Mouse (Mus musculus) heart, embryonic 14.5 days (tissue): ENCODE results near the gene Slc27a2. TPM values are rescaled to one million over a fixed set of nuclear protein-coding genes. Genes with fewer than 3 reads are reported as not detected.
"Not testable (repeated sequence)": the region's sequence is repeated elsewhere in the genome, so short reads cannot be mapped to it uniquely, and the experiment has no call there.

Experiments used
- ATAC-seq: fragments of 200-750 bp; cut with Nextera tagmentation; 2 replicates; pipeline ENCODE4 v1.8.0; 2017; ENCODE audit warnings: low read depth, moderate TSS enrichment; ENCODE audit not compliant: insufficient number of reproducible peaks, insufficient read depth, low FRiP score
- H3K27ac ChIP-seq, 2 experiments: fragments of 200-500 bp in 1 of 2; fragments of 300-500 bp in 1 of 2; sonication (generic) in 1 of 2; replicated peaks in 1 of 2; 2 replicates each; pipeline ENCODE4 v1.5.1; 2012 to 2014; ENCODE audit warnings: low read depth in 2 of 2, low read length in 2 of 2, control low read depth in 1 of 2, mild to moderate bottlenecking in 1 of 2, mixed read lengths in 1 of 2; ENCODE audit not compliant: control insufficient read depth in 1 of 2, insufficient read depth in 1 of 2
- H3K27me3 ChIP-seq: fragments of 300-500 bp; sonication (generic); 2 replicates; pipeline ENCODE4 v1.6.1; 2014; ENCODE audit warnings: mild to moderate bottlenecking, low read length, control low read depth; ENCODE audit not compliant: control insufficient read depth, insufficient read depth
- H3K36me3 ChIP-seq: fragments of 300-500 bp; sonication (generic); 2 replicates; pipeline ENCODE4 v1.6.1; 2014; ENCODE audit warnings: mild to moderate bottlenecking, control low read depth, low read length, mixed read lengths; ENCODE audit not compliant: control insufficient read depth, insufficient read depth
- H3K4me1 ChIP-seq, 2 experiments: fragments of 200-500 bp in 1 of 2; fragments of 300-500 bp in 1 of 2; sonication (generic) in 1 of 2; 2 replicates each; pipeline ENCODE4 v1.6.1; 2012 to 2014; ENCODE audit warnings: low read length in 2 of 2, control low read depth in 1 of 2, mixed read lengths in 1 of 2; ENCODE audit not compliant: control insufficient read depth in 2 of 2, insufficient read depth in 2 of 2
- H3K4me2 ChIP-seq: fragments of 300-500 bp; sonication (generic); 2 replicates; pipeline ENCODE4 v1.6.1; 2014; ENCODE audit warnings: mild to moderate bottlenecking, low read length
- H3K4me3 ChIP-seq, 2 experiments: fragments of 200-500 bp in 1 of 2; fragments of 300-500 bp in 1 of 2; sonication (generic) in 1 of 2; 2 replicates each; pipeline ENCODE4 v1.5.1; 2012 to 2014; ENCODE audit warnings: low read length in 2 of 2, mild to moderate bottlenecking in 2 of 2, control low read depth in 1 of 2, low read depth in 1 of 2, moderate library complexity in 1 of 2; ENCODE audit not compliant: control insufficient read depth in 1 of 2, insufficient read depth in 1 of 2
- H3K9ac ChIP-seq: fragments of 300-500 bp; sonication (generic); 2 replicates; pipeline ENCODE4 v1.6.1; 2014; ENCODE audit warnings: mild to moderate bottlenecking, low read length
- H3K9me3 ChIP-seq: fragments of 300-500 bp; sonication (generic); 2 replicates; pipeline ENCODE4 v1.6.1; 2016; ENCODE audit warnings: low read length, control low read depth; ENCODE audit not compliant: control insufficient read depth
- WGBS: fragments of 180-500 bp; shearing (Covaris S2); extraction: QIAGEN DNeasy Blood & Tissue Kit; methylation state at CpG from one replicate; pipeline ENCODE4 v1.1.7; 2014; 5-methylcytosine and 5-hydroxymethylcytosine counted together
- polyA plus RNA-seq: library from polyadenylated mRNA; unstranded; fragments of >200 nt; fragmentation: Nextera tagmentation; extraction: Ambion mirVana; gene quantifications from 2 replicates; pipeline ENCODE4 v1.2.1, GENCODE M21; 2014

Slc27a2 gene
- polyA plus RNA-seq, 1 experiment from 2014 or later, result 0.09 TPM

- H3K36me3 ChIP-seq, H3K4me3 ChIP-seq, H3K27ac ChIP-seq, H3K9me3 ChIP-seq, H3K4me1 ChIP-seq, ATAC-seq, H3K4me2 ChIP-seq, H3K9ac ChIP-seq, H3K27me3 ChIP-seq: not testable (repeated sequence)
- WGBS, result 39% methylated on average over 12 of the region's 12 CpGs
Measured at GRCm38 (mm10) chr2:126609600-126609999, 57.4 kb downstream of the Slc27a2 start.

GRCm38 (mm10) chr2:126615355-126615754 is 63.1 kb downstream of the Slc27a2 start:
- Histone ChIP-seq H3K4me1 (peaks cover 15 to 16% of the 10 kb centered on the region in 2 experiments), H3K4me2 (no peak overlapping the region), H3K4me3 (no peak overlapping the region), H3K36me3 (no peaks in the 10 kb centered on the region), H3K27me3 (no peaks in the 10 kb centered on the region), H3K27ac (no peak overlapping the region), H3K9ac (no peak overlapping the region), H3K9me3 (no peaks in the 10 kb centered on the region)
- no peak for ATAC-seq
- WGBS, result 80% methylated on average over 3 of the region's 3 CpGs

- Histone ChIP-seq H3K9ac (0 out of 2 replicates have a peak overlapping the region, but pooled peaks have one; percentile 6), H3K9me3 (no peaks in the 10 kb centered on the region), H3K4me3 (0 out of 4 replicates have a peak overlapping the region, but pooled peaks of 1 of the 2 experiments have one; percentile 3), H3K4me1 (peaks cover 15 to 16% of the 10 kb centered on the region in 2 experiments), H3K4me2 (peak overlapping the region; percentile 49), H3K27ac (peak overlapping the region; percentile 22 to 33; a peak in 3 of 4 replicates), H3K36me3 (no peaks in the 10 kb centered on the region), H3K27me3 (no peaks in the 10 kb centered on the region)
- 9% methylated on average over 8 of the region's 8 CpGs for WGBS
- no peak for ATAC-seq
Measured at GRCm38 (mm10) chr2:126618470-126619179, 66.4 kb downstream of the Slc27a2 start.

- Histone ChIP-seq H3K9me3 (no peaks in the 10 kb centered on the region), H3K9ac (peak within 1 kb of the TSS; percentile 6; the same call in 1 of the 2 replicates), H3K4me1 (peaks cover 15 to 16% of the 10 kb centered on the region in 2 experiments), H3K4me2 (peak within 1 kb of the TSS; percentile 49), H3K27ac (peak within 1 kb of the TSS; percentile 22 to 33; a peak in 3 of 4 replicates), H3K36me3 (no peaks in the 10 kb centered on the region), H3K27me3 (no peaks in the 10 kb centered on the region), H3K4me3 (0 out of 4 replicates have a peak within 1 kb of the TSS, but pooled peaks of 1 of the 2 experiments have one; percentile 3)
- WGBS, result 33% methylated on average over 14 of the region's 14 CpGs
- ATAC-seq, result peak; percentile 46; the same call in 1 of the 2 replicates
Measured at GRCm38 (mm10) chr2:126619249-126619704, 67.1 kb downstream of the Slc27a2 start, which contains the start of gene Hdc. TSS of gene Hdc (minus strand) at chr2:126619299.

GRCm38 (mm10) chr2:126622455-126622854 is 70.2 kb downstream of the Slc27a2 start:
- ATAC-seq, result no peak
- no peaks in the 10 kb centered on the region for H3K9me3 ChIP-seq
- H3K4me2 ChIP-seq, result no peak overlapping the region
- peaks cover 15 to 16% of the 10 kb centered on the region in 2 experiments for H3K4me1 ChIP-seq
- no peaks in the 10 kb centered on the region for H3K36me3 ChIP-seq
- no peak overlapping the region for H3K4me3 ChIP-seq
- H3K27me3 ChIP-seq, result no peaks in the 10 kb centered on the region
- WGBS, result 69% methylated on average over 2 of the region's 2 CpGs
- no peak overlapping the region for H3K9ac ChIP-seq
- H3K27ac ChIP-seq, result no peak overlapping the region

GRCm38 (mm10) chr2:126623138-126623537 is 70.9 kb downstream of the Slc27a2 start:
- no peak overlapping the region for H3K9ac ChIP-seq
- ATAC-seq, result no peak
- peaks cover 7% of the 10 kb centered on the region; the same call in 1 of the 2 replicates for H3K36me3 ChIP-seq
- H3K4me2 ChIP-seq, result no peak overlapping the region
- no peak overlapping the region for H3K4me3 ChIP-seq
- peaks cover 15 to 16% of the 10 kb centered on the region in 2 experiments for H3K4me1 ChIP-seq
- no peaks in the 10 kb centered on the region for H3K27me3 ChIP-seq
- no peak overlapping the region for H3K27ac ChIP-seq
- H3K9me3 ChIP-seq, result no peaks in the 10 kb centered on the region

GRCm38 (mm10) chr2:126628455-126628995 is 76.3 kb downstream of the Slc27a2 start:
- ATAC-seq, result no peak
- Histone ChIP-seq H3K9ac (no peak overlapping the region), H3K9me3 (no peaks in the 10 kb centered on the region), H3K36me3 (peaks cover 46% of the 10 kb centered on the region), H3K4me2 (no peak overlapping the region), H3K27me3 (no peaks in the 10 kb centered on the region), H3K27ac (no peak overlapping the region; a peak in 1 of 4 replicates), H3K4me3 (no peak overlapping the region), H3K4me1 (no peaks in the 10 kb centered on the region)
- 85% methylated on average over 9 of the region's 9 CpGs for WGBS
